Mouse (Mus musculus) embryonic facial prominence, embryonic 12.5 days (tissue): ENCODE data around the gene Acss1. TPM values are rescaled to one million over a fixed set of nuclear protein-coding genes. Genes with fewer than 3 reads are reported as not detected.
A peak's percentile ranks its signal among the peaks of the same experiment; 100 is the strongest.

Source experiments
- ATAC-seq: fragments of 200-750 bp; cut with Nextera tagmentation; 2 replicates; pipeline ENCODE4 v1.8.0; 2017; ENCODE audit not compliant: insufficient number of reproducible peaks, insufficient read depth, low FRiP score, low TSS enrichment
- H3K27ac ChIP-seq: fragments of 300-500 bp; sonication (generic); 2 replicates; pipeline ENCODE4 v1.5.1; 2016; ENCODE audit warnings: mild to moderate bottlenecking
- H3K27me3 ChIP-seq: fragments of 300-500 bp; sonication (generic); 2 replicates; pipeline ENCODE4 v1.6.1; 2016; ENCODE audit warnings: mild to moderate bottlenecking, moderate library complexity
- H3K36me3 ChIP-seq: fragments of 300-500 bp; sonication (generic); 2 replicates; pipeline ENCODE4 v1.6.1; 2016; ENCODE audit warnings: mild to moderate bottlenecking
- H3K4me1 ChIP-seq: fragments of 300-500 bp; sonication (generic); 2 replicates; pipeline ENCODE4 v1.6.1; 2016
- H3K4me2 ChIP-seq: fragments of 300-500 bp; sonication (generic); replicated peaks from 2 replicates; pipeline ENCODE4 v1.6.1; 2016; ENCODE audit warnings: mild to moderate bottlenecking, moderate library complexity
- H3K4me3 ChIP-seq: fragments of 300-500 bp; sonication (generic); 2 replicates; pipeline ENCODE4 v1.5.1; 2016; ENCODE audit warnings: mild to moderate bottlenecking
- H3K9ac ChIP-seq: fragments of 300-500 bp; sonication (generic); 2 replicates; pipeline ENCODE4 v1.6.1; 2016; ENCODE audit warnings: mild to moderate bottlenecking, moderate library complexity
- H3K9me3 ChIP-seq: fragments of 300-500 bp; sonication (generic); 2 replicates; pipeline ENCODE4 v1.6.1; 2016; ENCODE audit warnings: mild to moderate bottlenecking, moderate library complexity
- WGBS: fragments of 180-500 bp; shearing (Covaris S2); methylation state at CpG from one replicate; pipeline ENCODE4 v1.1.7; 2016; 5-methylcytosine and 5-hydroxymethylcytosine counted together
- polyA plus RNA-seq: library from polyadenylated mRNA; unstranded; fragments of >200 nt; fragmentation: Nextera tagmentation; extraction: Ambion mirVana; gene quantifications from 2 replicates; pipeline ENCODE4 v1.2.1, GENCODE M21; 2016

The Acss1 gene
- polyA plus RNA-seq: 7.7 and 9.4 TPM in 2 replicates

GRCm38 (mm10) chr2:150667820-150668766 lies at the start of gene Acss1:
Gene Acss1, minus strand, starts transcription at chr2:150668500.
- 3% methylated on average over 61 of the region's 61 CpGs for WGBS
- Histone ChIP-seq H3K36me3 (no peaks in the 10 kb centered on the region), H3K4me3 (peak within 1 kb of the TSS; percentile 63), H3K9me3 (no peaks in the 10 kb centered on the region), H3K9ac (peak within 1 kb of the TSS; percentile 63), H3K4me2 (peak within 1 kb of the TSS; percentile 94), H3K27me3 (peaks cover 17% of the 10 kb centered on the region; the same call in 1 of the 2 replicates), H3K4me1 (peaks cover 8% of the 10 kb centered on the region; the same call in 1 of the 2 replicates), H3K27ac (no peak within 1 kb of the TSS)
- peak; percentile 66 for ATAC-seq

- H3K9me3 ChIP-seq: no peaks in the 10 kb centered on the region
- H3K4me3 ChIP-seq: no peak overlapping the region
- no peaks in the 10 kb centered on the region for H3K27me3 ChIP-seq
- H3K4me2 ChIP-seq: no peak overlapping the region
- H3K9ac ChIP-seq: no peak overlapping the region
- no peaks in the 10 kb centered on the region for H3K4me1 ChIP-seq
- no peak for ATAC-seq
- no peak overlapping the region for H3K27ac ChIP-seq
- H3K36me3 ChIP-seq: no peaks in the 10 kb centered on the region
- 74% methylated on average over 4 of the region's 4 CpGs for WGBS
Observed at GRCm38 (mm10) chr2:150712167-150712674, 43.9 kb upstream of the Acss1 start.

DNA sequence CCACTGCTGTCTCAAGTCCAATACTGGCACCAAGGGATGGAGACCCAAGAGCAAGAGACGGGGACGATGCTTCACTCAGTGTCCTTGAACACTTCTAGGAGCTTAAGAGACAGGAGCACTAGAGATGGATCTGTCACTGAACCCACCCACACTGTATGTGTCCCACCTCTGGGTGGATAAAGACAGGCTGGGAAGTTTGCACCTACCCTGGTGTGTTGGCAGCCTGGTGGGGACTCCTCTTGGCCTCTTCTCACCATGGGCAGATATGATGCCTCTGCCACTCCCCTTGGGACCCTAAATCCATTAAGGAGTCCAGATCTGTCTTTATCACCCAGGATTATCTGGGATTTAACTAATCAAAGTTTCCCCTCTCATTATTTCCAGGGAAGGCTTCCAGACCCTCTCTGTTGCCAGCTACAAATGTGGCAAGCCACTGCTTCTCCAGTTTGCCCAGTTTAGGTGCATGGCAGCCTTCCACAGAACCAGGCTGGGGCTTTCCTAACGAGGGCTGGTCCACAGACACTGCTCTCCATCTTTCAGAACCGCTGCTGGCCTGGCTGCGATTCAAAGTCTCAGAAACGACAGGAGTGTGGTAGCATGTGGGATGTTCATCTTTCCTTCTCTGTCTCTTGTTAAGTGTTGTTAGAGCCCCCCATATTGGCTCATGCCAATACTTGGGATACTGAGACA lies 23.3 kb upstream of the Acss1 start:
- 78% methylated on average over 6 of the region's 6 CpGs for WGBS
- H3K27me3 ChIP-seq: peaks cover 61% of the 10 kb centered on the region
- ATAC-seq: no peak

GRCm38 (mm10) chr2:150690216-150690615 lies 21.9 kb upstream of the Acss1 start:
- no peaks in the 10 kb centered on the region for H3K36me3 ChIP-seq
- peaks cover 75% of the 10 kb centered on the region for H3K27me3 ChIP-seq
- WGBS: 3% methylated on average over 11 of the region's 11 CpGs
- no peak overlapping the region for H3K9ac ChIP-seq
- no peaks in the 10 kb centered on the region for H3K9me3 ChIP-seq
- ATAC-seq: no peak
- peaks cover 6% of the 10 kb centered on the region for H3K4me1 ChIP-seq
- no peak overlapping the region for H3K4me2 ChIP-seq
- no peak overlapping the region for H3K4me3 ChIP-seq
- H3K27ac ChIP-seq: no peak overlapping the region

More for the DNA sequence above, 23.3 kb upstream of the Acss1 start:
- no peaks in the 10 kb centered on the region for H3K36me3 ChIP-seq
- peaks cover 6% of the 10 kb centered on the region for H3K4me1 ChIP-seq
- H3K9ac ChIP-seq: no peak overlapping the region
- no peak overlapping the region for H3K4me3 ChIP-seq
- no peaks in the 10 kb centered on the region for H3K9me3 ChIP-seq
- no peak overlapping the region for H3K27ac ChIP-seq
- no peak overlapping the region for H3K4me2 ChIP-seq

GRCm38 (mm10) chr2:150689223-150689800 lies 21.0 kb upstream of the Acss1 start, which contains the start of gene Vsx1:
Gene Vsx1, minus strand, starts transcription at chr2:150689360.
- Histone ChIP-seq H3K27me3 (peaks cover 75% of the 10 kb centered on the region), H3K4me1 (peaks cover 6% of the 10 kb centered on the region), H3K36me3 (no peaks in the 10 kb centered on the region), H3K27ac (no peak within 1 kb of the TSS), H3K9me3 (no peaks in the 10 kb centered on the region), H3K4me2 (peak within 1 kb of the TSS; percentile 63), H3K4me3 (peak within 1 kb of the TSS; percentile 37), H3K9ac (peak within 1 kb of the TSS; percentile 33; the same call in 1 of the 2 replicates)
- ATAC-seq: 0 out of 2 replicates have a peak, but pooled peaks have one; percentile 14
- 40% methylated on average over 16 of the region's 16 CpGs for WGBS

- Histone ChIP-seq H3K36me3 (no peaks in the 10 kb centered on the region), H3K9me3 (no peaks in the 10 kb centered on the region), H3K4me2 (peak overlapping the region; percentile 63), H3K4me3 (peak overlapping the region; percentile 37), H3K9ac (peak overlapping the region; percentile 33; the same call in 1 of the 2 replicates), H3K27ac (no peak overlapping the region), H3K27me3 (peaks cover 75% of the 10 kb centered on the region), H3K4me1 (peaks cover 6% of the 10 kb centered on the region)
- WGBS: under 1% methylated on average over 44 of the region's 44 CpGs
- 0 out of 2 replicates have a peak, but pooled peaks have one; percentile 44 for ATAC-seq
Observed at GRCm38 (mm10) chr2:150688541-150689186, 20.4 kb upstream of the Acss1 start.

GRCm38 (mm10) chr2:150687871-150688540 lies 19.7 kb upstream of the Acss1 start:
- Histone ChIP-seq H3K27ac (no peak overlapping the region), H3K36me3 (no peaks in the 10 kb centered on the region), H3K27me3 (peaks cover 74% of the 10 kb centered on the region), H3K9ac (peak overlapping the region; percentile 33; the same call in 1 of the 2 replicates), H3K4me1 (peaks cover 6% of the 10 kb centered on the region), H3K4me3 (peak overlapping the region; percentile 37), H3K4me2 (peak overlapping the region; percentile 63), H3K9me3 (no peaks in the 10 kb centered on the region)
- ATAC-seq: no peak
- WGBS: 4% methylated on average over 23 of the region's 23 CpGs

GRCm38 (mm10) chr2:150685389-150685788 lies 17.1 kb upstream of the Acss1 start:
- H3K4me3 ChIP-seq: no peak overlapping the region
- no peaks in the 10 kb centered on the region for H3K36me3 ChIP-seq
- H3K27me3 ChIP-seq: peaks cover 48% of the 10 kb centered on the region
- H3K27ac ChIP-seq: no peak overlapping the region
- H3K4me2 ChIP-seq: no peak overlapping the region
- ATAC-seq: no peak
- 90% methylated on average over 9 of the region's 9 CpGs for WGBS
- H3K4me1 ChIP-seq: peaks cover 6% of the 10 kb centered on the region
- no peaks in the 10 kb centered on the region for H3K9me3 ChIP-seq
- no peak overlapping the region for H3K9ac ChIP-seq

DNA sequence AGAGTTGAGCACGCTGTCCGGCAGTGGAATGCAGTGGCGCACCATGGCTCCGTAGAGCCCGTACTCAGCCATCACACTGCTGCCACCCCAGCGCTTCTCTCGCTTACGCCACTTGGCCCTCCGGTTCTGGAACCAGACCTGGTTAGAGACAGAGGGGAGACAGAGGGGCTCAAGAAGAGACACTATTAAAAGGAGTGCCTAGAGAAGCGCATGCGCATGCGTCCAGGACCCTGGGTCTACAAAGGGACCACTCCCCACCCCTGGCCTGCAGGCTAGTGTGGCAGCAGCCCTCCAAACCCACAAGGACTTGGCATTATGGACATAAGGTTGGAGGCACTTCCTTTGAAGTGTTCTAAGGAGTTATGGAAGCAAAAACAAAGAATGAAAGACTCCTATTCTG lies 16.2 kb upstream of the Acss1 start:
- 82% methylated on average over 12 of the region's 12 CpGs for WGBS

DNA sequence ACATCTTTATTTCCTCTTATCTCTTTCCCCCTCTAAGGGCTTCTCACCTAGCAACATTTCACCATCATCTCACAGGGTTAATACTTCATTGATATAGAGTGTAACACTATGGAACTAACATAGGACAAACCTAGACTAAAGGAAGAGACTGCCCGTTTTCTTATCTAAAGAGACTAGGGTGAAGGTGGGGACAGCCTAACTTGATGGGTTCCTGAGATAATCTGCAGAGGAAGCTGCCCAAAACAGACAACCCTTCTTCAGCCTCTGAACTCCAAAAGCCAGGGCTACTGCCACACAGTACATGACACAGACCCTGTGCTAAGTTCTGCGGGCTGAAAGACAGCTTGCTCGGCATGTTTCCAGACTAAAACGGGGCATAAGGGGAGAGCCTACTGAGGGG lies 13.3 kb upstream of the Acss1 start:
- no peaks in the 10 kb centered on the region for H3K4me1 ChIP-seq
- no peaks in the 10 kb centered on the region for H3K36me3 ChIP-seq
- no peaks in the 10 kb centered on the region for H3K9me3 ChIP-seq
- H3K4me2 ChIP-seq: no peak overlapping the region
- H3K27ac ChIP-seq: no peak overlapping the region
- no peak overlapping the region for H3K9ac ChIP-seq
- ATAC-seq: no peak
- H3K4me3 ChIP-seq: no peak overlapping the region
- WGBS: 72% methylated on average over 4 of the region's 4 CpGs
- H3K27me3 ChIP-seq: peaks cover 14% of the 10 kb centered on the region

More for the DNA sequence above, 16.2 kb upstream of the Acss1 start:
- no peak overlapping the region for H3K4me3 ChIP-seq
- H3K27me3 ChIP-seq: peaks cover 38% of the 10 kb centered on the region
- no peak overlapping the region for H3K9ac ChIP-seq
- H3K9me3 ChIP-seq: no peaks in the 10 kb centered on the region
- ATAC-seq: no peak
- H3K36me3 ChIP-seq: no peaks in the 10 kb centered on the region
- H3K4me2 ChIP-seq: no peak overlapping the region
- H3K4me1 ChIP-seq: peaks cover 6% of the 10 kb centered on the region
- no peak overlapping the region for H3K27ac ChIP-seq
